Mouse (Mus musculus) myocyte (in vitro differentiated cells): ENCODE results near the gene Fndc1. TPM values are rescaled to one million over a fixed set of nuclear protein-coding genes. Genes with fewer than 3 reads are reported as not detected.

ENCODE experiments used
- H3K27me3 ChIP-seq: one replicate; pipeline ENCODE4 v1.6.1; 2011; ENCODE audit not compliant: control insufficient read depth, insufficient read depth, insufficient read length
- H3K36me3 ChIP-seq: one replicate; pipeline ENCODE4 v1.6.1; 2011; ENCODE audit not compliant: control insufficient read depth, insufficient read depth
- H3K4me2 ChIP-seq: one replicate; pipeline ENCODE4 v1.6.1; 2011; ENCODE audit warnings: low read depth, control low read depth
- H3K4me3 ChIP-seq: one replicate; pipeline ENCODE4 v1.5.1; 2011; ENCODE audit warnings: mild to moderate bottlenecking, control low read depth, moderate library complexity
- H3K79me2 ChIP-seq: one replicate; pipeline ENCODE4 v1.6.1; 2011; ENCODE audit not compliant: control insufficient read depth, insufficient read depth
- H3ac ChIP-seq: one replicate; pipeline ENCODE4 v1.6.1; 2011; ENCODE audit not compliant: control insufficient read depth, insufficient read length
- CEBPB ChIP-seq: IDR thresholded peaks from 2 replicates; pipeline ENCODE4 v1.6.1; 2011; ENCODE audit warnings: mild to moderate bottlenecking, moderate library complexity; ENCODE audit not compliant: poor library complexity, insufficient read depth, severe bottlenecking
- E2F4 ChIP-seq: IDR thresholded peaks from one replicate; pipeline ENCODE4 v1.6.1; 2011; ENCODE audit warnings: mild to moderate bottlenecking, control low read depth, moderate library complexity; ENCODE audit not compliant: insufficient read depth
- MAX ChIP-seq: IDR thresholded peaks from one replicate; pipeline ENCODE4 v1.6.1; 2011; ENCODE audit warnings: low read depth, mild to moderate bottlenecking, control low read depth
- MYOD1 ChIP-seq, 3 experiments: IDR thresholded peaks; one replicate each; pipeline ENCODE4 v1.6.1; 2011; ENCODE audit warnings: control low read depth in 2 of 3, low read depth in 2 of 3, mild to moderate bottlenecking in 2 of 3, moderate library complexity in 1 of 3; ENCODE audit not compliant: insufficient read length in 2 of 3, control insufficient read depth in 1 of 3
- MYOG ChIP-seq, 3 experiments: IDR thresholded peaks; one replicate each; pipeline ENCODE4 v1.6.1; 2011; ENCODE audit warnings: control low read depth in 2 of 3, low read depth in 2 of 3, mild to moderate bottlenecking in 2 of 3; ENCODE audit not compliant: insufficient read length in 2 of 3, control insufficient read depth in 1 of 3, insufficient read depth in 1 of 3
- POLR2A ChIP-seq: IDR thresholded peaks from one replicate; pipeline ENCODE4 v1.6.1; 2011; ENCODE audit warnings: low read depth, mild to moderate bottlenecking, control low read depth, moderate library complexity; ENCODE audit not compliant: insufficient read length
- POLR2AphosphoS2 ChIP-seq: IDR thresholded peaks from one replicate; pipeline ENCODE4 v1.6.1; 2011; ENCODE audit warnings: low read depth, control low read depth; ENCODE audit not compliant: insufficient read length
- REST ChIP-seq: IDR thresholded peaks from one replicate; pipeline ENCODE4 v1.6.1; 2011; ENCODE audit warnings: mild to moderate bottlenecking, control low read depth, moderate library complexity; ENCODE audit not compliant: insufficient read depth, insufficient read length
- SRF ChIP-seq: IDR thresholded peaks from one replicate; pipeline ENCODE4 v1.6.1; 2011; ENCODE audit warnings: low read depth; ENCODE audit not compliant: control insufficient read depth, insufficient read length
- TCF12 ChIP-seq: IDR thresholded peaks from one replicate; pipeline ENCODE4 v1.6.1; 2011; ENCODE audit warnings: mild to moderate bottlenecking, control low read depth; ENCODE audit not compliant: poor library complexity, insufficient read depth, severe bottlenecking
- TCF3 ChIP-seq: IDR thresholded peaks from one replicate; pipeline ENCODE4 v1.6.1; 2011; ENCODE audit warnings: low read depth, control low read depth; ENCODE audit not compliant: insufficient read length
- USF1 ChIP-seq: IDR thresholded peaks from one replicate; pipeline ENCODE4 v1.6.1; 2011; ENCODE audit warnings: low read depth, mild to moderate bottlenecking, control low read depth, moderate library complexity
- polyA plus RNA-seq: library from polyadenylated mRNA; unstranded; fragments of >200 nt; fragmentation: generic; extraction: Trizol; gene quantifications from one replicate; pipeline ENCODE4 v1.2.1, GENCODE M21; 2012; ENCODE audit warnings: missing spikeins

The Fndc1 gene
- polyA plus RNA-seq, 1 experiment = 6.2 TPM

GRCm38 (mm10) chr17:7871800-7872199, 44.7 kb upstream of the Fndc1 start:
- H3K79me2 ChIP-seq = no peaks in the 10 kb centered on the region
- H3K27me3 ChIP-seq = peaks cover 3% of the 10 kb centered on the region
- TF ChIP-seq TCF12 (no peak), POLR2AphosphoS2 (no peak), SRF (no peak), POLR2A (no peak)

GRCm38 (mm10) chr17:7870862-7871605, 43.9 kb upstream of the Fndc1 start:
- Histone ChIP-seq H3K4me2 (no peak overlapping the region), H3K36me3 (no peaks in the 10 kb centered on the region), H3K79me2 (no peaks in the 10 kb centered on the region), H3ac (no peak overlapping the region), H3K27me3 (peaks cover 3% of the 10 kb centered on the region), H3K4me3 (no peak overlapping the region)
- TF ChIP-seq MYOD1 (IDR thresholded peaks at IDR 0.05; ENCODE audit: control insufficient read depth in 1 of 3, insufficient read length in 2 of 3, low read depth in 2 of 3) (no peak), POLR2A (no peak), E2F4 (no peak), SRF (no peak), REST (no peak), MYOG (IDR thresholded peaks at IDR 0.05; ENCODE audit: control insufficient read depth in 1 of 3, insufficient read depth in 1 of 3, insufficient read length in 2 of 3, low read depth in 2 of 3) (no peak), POLR2AphosphoS2 (no peak)

More at GRCm38 (mm10) chr17:7871800-7872199, 44.7 kb upstream of the Fndc1 start:
- no peak overlapping the region for H3K4me2 ChIP-seq
- H3K4me3 ChIP-seq = no peak overlapping the region
- no peaks in the 10 kb centered on the region for H3K36me3 ChIP-seq
- no peak overlapping the region for H3ac ChIP-seq

GRCm38 (mm10) chr17:7869114-7869513, 42.0 kb upstream of the Fndc1 start:
- Histone ChIP-seq H3K4me3 (no peak overlapping the region), H3K36me3 (no peaks in the 10 kb centered on the region), H3ac (no peak overlapping the region), H3K79me2 (no peaks in the 10 kb centered on the region), H3K27me3 (peaks cover 3% of the 10 kb centered on the region), H3K4me2 (no peak overlapping the region)
- TF ChIP-seq SRF (no peak), MAX (no peak), TCF12 (no peak), MYOD1 (IDR thresholded peaks at IDR 0.05; ENCODE audit: control insufficient read depth in 1 of 3, insufficient read length in 2 of 3, low read depth in 2 of 3) (no peak), POLR2A (no peak), CEBPB (no peak), MYOG (IDR thresholded peaks at IDR 0.05; ENCODE audit: control insufficient read depth in 1 of 3, insufficient read depth in 1 of 3, insufficient read length in 2 of 3, low read depth in 2 of 3) (no peak), REST (no peak), E2F4 (no peak), USF1 (no peak)

- no peak overlapping the region for H3ac ChIP-seq
- H3K4me3 ChIP-seq = no peak overlapping the region
- peaks cover 3% of the 10 kb centered on the region for H3K27me3 ChIP-seq
- no peaks in the 10 kb centered on the region for H3K36me3 ChIP-seq
- H3K79me2 ChIP-seq = no peaks in the 10 kb centered on the region
- TF ChIP-seq E2F4 (no peak), TCF12 (no peak), MAX (no peak), CEBPB (no peak), MYOD1 (IDR thresholded peaks at IDR 0.05; ENCODE audit: control insufficient read depth in 1 of 3, insufficient read length in 2 of 3, low read depth in 2 of 3) (peak in 1 of 3 experiments; percentile 2), MYOG (IDR thresholded peaks at IDR 0.05; ENCODE audit: control insufficient read depth in 1 of 3, insufficient read depth in 1 of 3, insufficient read length in 2 of 3, low read depth in 2 of 3) (peak in 1 of 3 experiments; percentile 35), POLR2AphosphoS2 (no peak), POLR2A (no peak), REST (no peak)
- no peak overlapping the region for H3K4me2 ChIP-seq
These were observed 41.5 kb upstream of the Fndc1 start for GRCm38 (mm10) chr17:7868631-7869030.

DNA sequence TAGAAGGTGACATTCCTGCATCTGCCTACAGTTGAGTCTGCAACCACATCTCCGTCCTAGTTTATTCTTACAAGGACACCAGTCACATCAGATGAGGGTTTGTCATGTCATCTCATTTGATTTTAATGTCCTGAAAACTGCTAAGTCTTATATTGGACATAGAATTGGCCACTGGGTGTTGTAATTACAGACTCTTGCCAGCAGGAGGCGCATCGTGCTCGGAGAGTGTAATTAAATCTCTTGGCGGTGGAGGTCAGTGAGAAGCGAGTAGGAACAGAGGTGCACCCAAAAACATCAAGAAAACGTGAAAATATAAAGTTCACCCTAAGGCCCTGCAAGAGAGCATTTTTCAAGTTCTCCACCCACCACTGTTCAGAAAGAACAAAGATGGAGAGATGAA, 37.6 kb upstream of the Fndc1 start:
- Histone ChIP-seq H3K79me2 (no peaks in the 10 kb centered on the region), H3K36me3 (no peaks in the 10 kb centered on the region), H3K4me3 (no peak overlapping the region), H3K27me3 (peaks cover 3% of the 10 kb centered on the region), H3K4me2 (no peak overlapping the region), H3ac (no peak overlapping the region)
- TF ChIP-seq TCF3 = no peak
- TF ChIP-seq USF1 = no peak
